Mouse (Mus musculus) activated CD4-positive, CD25-positive, alpha-beta regulatory T cell (primary cell): ENCODE results near the gene Pes1. TPM values are rescaled to one million over a fixed set of nuclear protein-coding genes. Genes with fewer than 3 reads are reported as not detected.

Experiments used
- polyA plus RNA-seq, 2 experiments: library from polyadenylated mRNA; unstranded; fragments of 100-300 nt; shearing (Covaris generic); gene quantifications; one replicate each; pipeline ENCODE4 v1.2.1; 2017

The Pes1 gene
- 10 to 100 TPM; 65.1 to 85.9 TPM for polyA plus RNA-seq

DNA sequence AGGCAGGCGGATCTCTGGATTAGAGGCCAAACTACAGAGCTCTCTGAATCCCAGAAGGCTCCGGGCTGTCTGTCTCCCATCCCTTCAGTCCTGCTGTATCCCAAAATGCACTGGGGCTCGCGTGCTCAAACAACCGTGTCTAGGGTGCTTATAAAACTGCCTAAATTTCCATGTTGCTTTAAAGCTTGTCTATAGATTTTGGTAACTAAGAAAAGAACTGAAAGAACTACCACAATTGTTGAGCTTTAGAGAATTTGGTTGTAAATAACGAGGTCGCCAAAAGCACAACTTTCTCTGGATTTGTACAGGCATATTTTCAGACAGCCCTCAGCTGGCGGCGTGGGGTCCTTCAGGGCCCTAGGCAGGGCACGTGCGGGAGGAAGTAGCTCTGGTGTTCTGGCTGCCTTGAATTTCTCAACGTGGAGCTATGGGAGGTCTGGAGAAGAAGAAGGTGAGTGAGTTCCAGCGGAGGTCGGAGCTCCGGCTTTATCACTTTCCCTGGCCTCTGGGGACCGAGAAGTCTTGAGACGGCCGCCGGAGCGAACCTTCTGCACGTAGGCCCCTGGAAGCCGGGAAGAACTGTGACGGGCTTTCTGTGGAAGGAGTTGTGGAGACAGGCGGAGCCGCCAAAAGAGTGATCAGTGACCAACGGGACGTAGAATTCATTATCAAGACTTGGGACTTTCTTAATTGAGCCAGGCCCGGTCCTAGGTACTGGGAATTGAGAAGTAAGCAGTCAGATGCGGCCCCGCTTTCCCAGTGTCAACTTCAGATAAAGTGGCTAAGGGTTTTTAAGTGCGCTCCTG is at the start of gene Pes1:
Gene Pes1, plus strand, starts transcription at position 366 of the 806 bp plus-strand sequence.

DNA sequence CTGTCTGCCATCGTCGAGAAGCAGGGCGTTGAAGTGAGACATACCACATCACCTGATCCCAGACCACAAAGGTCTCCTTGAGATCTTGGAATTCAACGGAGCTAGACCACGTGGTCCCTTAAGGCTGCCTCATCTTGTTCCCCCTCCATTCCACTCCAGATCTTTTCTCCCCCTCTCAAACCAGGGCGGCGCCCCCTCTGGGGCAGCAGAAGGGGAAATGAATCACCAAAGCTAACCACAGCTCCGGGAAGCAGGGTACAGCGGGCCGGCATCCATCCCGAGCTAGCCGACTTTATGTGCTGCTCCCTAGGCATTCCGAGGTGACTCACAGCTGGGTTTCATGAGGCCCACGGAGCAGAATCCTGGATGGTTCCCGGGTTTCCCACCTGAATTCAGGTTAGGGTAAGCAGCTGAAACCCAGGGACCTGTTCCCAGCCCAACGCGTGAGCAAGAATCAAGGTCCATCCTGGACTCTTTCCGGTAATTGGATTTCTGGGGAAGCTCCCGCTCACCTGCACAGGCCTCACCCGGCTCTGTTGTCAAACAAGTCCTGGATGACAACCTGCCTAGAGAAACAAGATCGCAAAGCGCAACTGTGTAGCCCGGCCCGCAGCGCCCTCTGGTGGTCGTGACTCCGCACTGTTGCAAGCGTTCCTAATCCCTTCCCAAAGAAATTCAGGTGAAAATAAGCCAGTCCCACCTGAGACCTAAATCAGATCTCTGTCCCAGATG is 49.5 kb upstream of the Pes1 start, which contains the start of gene Slc35e4:
Gene Slc35e4, minus strand, starts transcription at position 556 of the 732 bp plus-strand sequence.

DNA sequence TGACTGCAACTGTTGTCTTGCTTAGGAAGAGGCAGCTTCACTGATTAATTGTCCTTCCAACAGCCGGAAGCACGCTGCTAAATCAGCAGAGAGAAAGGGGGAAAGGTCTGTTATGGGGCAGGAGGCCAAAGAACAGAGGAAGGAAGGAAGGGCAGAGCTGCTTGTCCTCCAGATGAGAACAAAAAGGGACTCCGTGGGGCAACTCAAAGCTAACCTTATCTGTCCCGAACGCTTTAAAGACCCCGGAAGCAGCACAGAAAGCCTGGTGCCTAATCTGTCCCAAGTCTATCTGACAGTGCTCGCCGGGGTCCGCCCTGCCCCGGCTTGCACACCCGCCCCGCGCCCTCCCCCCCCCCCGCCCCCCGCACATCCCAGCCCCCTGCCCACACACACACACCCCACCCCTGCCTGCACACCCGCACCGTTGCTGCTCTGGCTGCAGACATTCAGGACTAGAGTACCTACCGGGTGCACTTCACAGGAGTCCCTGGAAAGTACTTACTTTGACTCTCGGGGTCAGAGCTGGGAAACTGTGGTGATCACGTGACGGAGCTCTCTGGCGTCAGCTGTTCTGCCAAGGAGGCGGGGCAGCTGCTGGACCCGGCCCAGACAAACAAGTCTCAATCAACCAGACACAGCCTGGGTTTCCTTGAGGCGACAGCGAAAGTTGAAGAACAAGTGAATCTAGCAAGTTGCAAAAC is 32.1 kb upstream of the Pes1 start, which contains the start of gene Tcn2:
Gene Tcn2, minus strand, starts transcription at position 649 of the 701 bp plus-strand sequence.

GRCm38 (mm10) chr11:3976678-3977077 is 12.9 kb downstream of the Pes1 start, which contains the start of gene 4930556J24Rik:
Gene 4930556J24Rik (minus strand): TSS chr11:3976778.

DNA sequence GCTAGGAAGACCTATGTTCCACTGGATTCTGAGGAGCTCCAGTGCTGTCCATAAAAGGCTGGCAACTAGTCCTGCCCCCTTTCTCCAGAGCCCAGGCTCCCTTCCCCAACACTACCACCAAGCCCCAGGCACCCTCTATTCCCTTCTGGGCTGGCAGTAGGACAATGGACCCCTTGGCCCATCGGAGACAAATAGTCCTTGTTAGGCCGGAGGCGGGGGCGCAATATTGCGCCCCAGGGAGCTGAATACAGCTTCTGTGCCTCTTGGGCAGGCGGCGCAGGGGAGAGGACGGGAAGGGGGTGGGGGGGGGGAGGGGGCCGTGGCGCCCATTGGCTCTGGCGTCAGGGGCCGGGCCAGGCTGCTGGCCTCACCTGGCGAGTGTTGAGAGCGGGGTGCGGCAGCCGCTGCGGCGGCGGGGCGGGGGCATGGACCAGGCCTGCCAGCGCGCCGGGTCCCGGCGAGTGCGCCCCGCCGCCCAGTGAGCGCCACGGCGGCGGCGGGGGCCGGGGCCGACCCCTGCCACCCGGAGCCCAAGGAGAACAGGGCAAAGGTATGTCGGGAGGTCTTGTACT is 19.6 kb downstream of the Pes1 start, which contains the start of gene Gal3st1:
Gene Gal3st1, plus strand, starts transcription at position 346 of the 572 bp plus-strand sequence.

Other genes with a start within 250 kb of the Pes1 start
- gene Osbp2, start 100.1 kb upstream of the Pes1 start, polyA plus RNA-seq: under 1 TPM; 0.19 to 0.39 TPM
- gene 4921536K21Rik, start 68.9 kb upstream of the Pes1 start, polyA plus RNA-seq: not detected
- under 1 TPM in 1 of 2 experiments, not detected in 1; 0.23 TPM for gene Dusp18, start 68.7 kb upstream of the Pes1 start, polyA plus RNA-seq
- 1 to 10 TPM in 1 of 2 experiments, under 1 TPM in 1; 0.93 to 1.2 TPM for gene Slc35e4, start 49.3 kb upstream of the Pes1 start, polyA plus RNA-seq
- gene Tcn2, start 31.8 kb upstream of the Pes1 start, polyA plus RNA-seq: 10 to 100 TPM; 13.6 to 34.9 TPM
- under 1 TPM in 1 of 2 experiments, not detected in 1; 0.16 TPM for gene 4930556J24Rik, start 12.8 kb downstream of the Pes1 start, polyA plus RNA-seq
- gene Gal3st1, start 19.7 kb downstream of the Pes1 start, polyA plus RNA-seq: under 1 TPM in 1 of 2 experiments, not detected in 1; 0.36 TPM
- gene Sec14l4, start 67.5 kb downstream of the Pes1 start, polyA plus RNA-seq: under 1 TPM in 1 of 2 experiments, not detected in 1; 0.23 TPM
- not detected for gene Sec14l3, start 100.9 kb downstream of the Pes1 start, polyA plus RNA-seq
- gene Mtfp1, start 131.5 kb downstream of the Pes1 start, polyA plus RNA-seq: 1 to 10 TPM; 1.6 to 2.1 TPM
- 1 to 10 TPM in 1 of 2 experiments, under 1 TPM in 1; 0.64 to 1.6 TPM for gene Sec14l2, start 159.4 kb downstream of the Pes1 start, polyA plus RNA-seq
- 10 to 100 TPM; 39.7 to 53.0 TPM for gene Rnf215, start 171.2 kb downstream of the Pes1 start, polyA plus RNA-seq
- 1 to 10 TPM; 1.5 to 2.9 TPM for gene Ccdc157, start 196.3 kb downstream of the Pes1 start, polyA plus RNA-seq
- gene Sf3a1, start 196.4 kb downstream of the Pes1 start, polyA plus RNA-seq: 10 to 100 TPM; 47.2 to 68.5 TPM
- gene Tbc1d10a, start 222.8 kb downstream of the Pes1 start, polyA plus RNA-seq: 10 to 100 TPM; 88.5 to 90.6 TPM